Mouse (Mus musculus): ENCODE measurements around the gene Atp4a. TPM values are rescaled to one million over a fixed set of nuclear protein-coding genes. Genes with fewer than 3 reads are reported as not detected.
A peak's percentile ranks its signal among the peaks of the same experiment; 100 is the strongest.

Gene Atp4a
- under 1 TPM in 1 of 2 experiments, not detected in 1; 0.15 TPM for total RNA-seq (2021)
- long read RNA-seq, experiment 1, partial matches to known transcripts = 1 of 1 reads
- long read RNA-seq, experiment 1, other reads (novel, unspliced or antisense) = 0 of 1 reads
- long read RNA-seq, experiment 2 = 0 reads

- intact Hi-C loops (cut with DNase I) = no loop called here
Measured at GRCm38 (mm10) chr7:30711942-30712341, at the start of gene Atp4a. Gene Atp4a, plus strand, starts transcription at chr7:30712209.

GRCm38 (mm10) chr7:30664529-30665200 lies 47.3 kb upstream of the Atp4a start, which contains the start of gene Haus5:
Gene Haus5, minus strand, starts transcription at chr7:30664994.
- intact Hi-C loops (cut with DNase I) = loop anchor here (5.0 kb wide), 1 partner anchor 63 kb away; the partner anchor contains the start of gene Tmem147

More at GRCm38 (mm10) chr7:30711942-30712341, at the start of gene Atp4a:
- DNase-seq = no peak

GRCm38 (mm10) chr7:30665321-30665720 lies 46.7 kb upstream of the Atp4a start:
- DNase-seq = no peak
- intact Hi-C loops (cut with DNase I) = loop anchor here (5.0 kb wide), 1 partner anchor 62 kb away; the partner anchor contains the start of gene Tmem147

More at GRCm38 (mm10) chr7:30664529-30665200, 47.3 kb upstream of the Atp4a start, which contains the start of gene Haus5:
- DNase-seq = peak; percentile 87 to 95

- DNase-seq = no peak
- intact Hi-C loops (cut with DNase I) = loop anchor here (5.0 kb wide), 1 partner anchor 58 kb away; the partner anchor contains the start of gene Tmem147
Measured at GRCm38 (mm10) chr7:30669229-30669628, 42.8 kb upstream of the Atp4a start.

GRCm38 (mm10) chr7:30671480-30671879 lies 40.5 kb upstream of the Atp4a start, which contains the start of gene Pmis2:
Gene Pmis2, minus strand, starts transcription at chr7:30671605.
- intact Hi-C loops (cut with DNase I) = no loop called here
- no peak for DNase-seq

- peak; percentile 76 to 78 for DNase-seq
- intact Hi-C loops (cut with DNase I) = loop anchor here (5.0 kb wide), 1 partner anchor 179 kb away; the partner anchor contains the start of gene Ffar3
Measured at GRCm38 (mm10) chr7:30678263-30678975, 33.6 kb upstream of the Atp4a start.

GRCm38 (mm10) chr7:30681897-30682296 lies 30.1 kb upstream of the Atp4a start:
- intact Hi-C loops (cut with DNase I) = no loop called here
- peak; percentile 23 to 40 for DNase-seq

GRCm38 (mm10) chr7:30683425-30683824 lies 28.6 kb upstream of the Atp4a start:
- DNase-seq = no peak

GRCm38 (mm10) chr7:30688325-30688724 lies 23.7 kb upstream of the Atp4a start:
- intact Hi-C loops (cut with DNase I) = no loop called here

More at GRCm38 (mm10) chr7:30683425-30683824, 28.6 kb upstream of the Atp4a start:
- intact Hi-C loops (cut with DNase I) = no loop called here

GRCm38 (mm10) chr7:30698101-30698500 lies 13.9 kb upstream of the Atp4a start:
- no peak for DNase-seq

More at GRCm38 (mm10) chr7:30688325-30688724, 23.7 kb upstream of the Atp4a start:
- no peak for DNase-seq

GRCm38 (mm10) chr7:30698589-30698988 lies 13.4 kb upstream of the Atp4a start, which contains the start of gene 2200002J24Rik:
Gene 2200002J24Rik, plus strand, starts transcription at chr7:30698926.
- DNase-seq = no peak
- intact Hi-C loops (cut with DNase I) = no loop called here

More at GRCm38 (mm10) chr7:30698101-30698500, 13.9 kb upstream of the Atp4a start:
- intact Hi-C loops (cut with DNase I) = no loop called here

GRCm38 (mm10) chr7:30706214-30706882 lies 5.7 kb upstream of the Atp4a start:
- intact Hi-C loops (cut with DNase I) = no loop called here
- no peak for DNase-seq

- intact Hi-C loops (cut with DNase I) = no loop called here
- no peak for DNase-seq
Measured at GRCm38 (mm10) chr7:30707441-30707840, 4.6 kb upstream of the Atp4a start.

GRCm38 (mm10) chr7:30717006-30717715 lies 5.2 kb downstream of the Atp4a start:
- peak; percentile 37 to 40 for DNase-seq
- intact Hi-C loops (cut with DNase I) = no loop called here

GRCm38 (mm10) chr7:30717716-30718046 lies 5.7 kb downstream of the Atp4a start:
- intact Hi-C loops (cut with DNase I) = no loop called here
- no peak for DNase-seq

GRCm38 (mm10) chr7:30719669-30720068 lies 7.7 kb downstream of the Atp4a start:
- intact Hi-C loops (cut with DNase I) = no loop called here
- DNase-seq = no peak

GRCm38 (mm10) chr7:30721286-30721685 lies 9.3 kb downstream of the Atp4a start:
- intact Hi-C loops (cut with DNase I) = no loop called here
- no peak for DNase-seq

- intact Hi-C loops (cut with DNase I) = no loop called here
- DNase-seq = no peak
Measured at GRCm38 (mm10) chr7:30723274-30723953, 11.4 kb downstream of the Atp4a start.

- intact Hi-C loops (cut with DNase I) = loop anchor here (5.0 kb wide), 1 partner anchor 61 kb away; no protein-coding TSS in a partner anchor
- DNase-seq = no peak
Measured at GRCm38 (mm10) chr7:30728214-30728613, 16.2 kb downstream of the Atp4a start.
